Mouse (Mus musculus) T-cell, adult 66 days (primary cell): ENCODE results near the gene Ddx20. TPM values are rescaled to one million over a fixed set of nuclear protein-coding genes. Genes with fewer than 3 reads are reported as not detected.

Source experiments
- total RNA-seq, 2 experiments: library from RNA; stranded (reverse); gene quantifications; 3 replicates in 1 of 2; 4 replicates in 1 of 2; pipeline ENCODE4 v1.2.4; 2023

The Ddx20 gene
- total RNA-seq: 10 to 100 TPM; 30.1 TPM

GRCm38 (mm10) chr3:105687324-105688060, at the start of gene Ddx20:
Gene Ddx20 (minus strand): TSS chr3:105687574.

GRCm38 (mm10) chr3:105704031-105705008, 16.9 kb upstream of the Ddx20 start, which contains the start of gene Inka2:
Gene Inka2 (plus strand): TSS chr3:105704599.

Other genes with a start within 250 kb of the Ddx20 start
- not detected for gene Kcnd3, start 235.2 kb downstream of the Ddx20 start, total RNA-seq
- gene Inka2, start 17.0 kb upstream of the Ddx20 start, total RNA-seq: 1 to 10 TPM; 2.2 to 2.5 TPM
- gene Rap1a, start 113.8 kb upstream of the Ddx20 start, total RNA-seq: 100 to 1,000 TPM; 119 to 129 TPM
- not detected for gene Adora3, start 183.3 kb upstream of the Ddx20 start, total RNA-seq
- gene Tmigd3, start 183.3 kb upstream of the Ddx20 start, total RNA-seq: not detected
- gene I830077J02Rik, start 245.1 kb upstream of the Ddx20 start, total RNA-seq: 1 to 10 TPM; 1.5 to 2.5 TPM